Mouse (Mus musculus) bone marrow, adult 2 months (tissue): ENCODE data around the gene Iqck. TPM values are rescaled to one million over a fixed set of nuclear protein-coding genes. Genes with fewer than 3 reads are reported as not detected.
A peak's percentile ranks its signal among the peaks of the same experiment; 100 is the strongest.

ENCODE experiments used
- H3K27ac ChIP-seq: fragments of 200-500 bp; 2 replicates; pipeline ENCODE4 v1.5.1; 2012; ENCODE audit warnings: low read depth, mild to moderate bottlenecking, control low read depth, inconsistent platforms, low read length; ENCODE audit not compliant: control insufficient read depth, poor library complexity, insufficient read depth
- H3K4me1 ChIP-seq: fragments of 200-500 bp; 2 replicates; pipeline ENCODE4 v1.6.1; 2011; ENCODE audit warnings: low read length; ENCODE audit not compliant: control insufficient read depth, insufficient read depth
- H3K4me3 ChIP-seq: fragments of 200-500 bp; replicated peaks from 2 replicates; pipeline ENCODE3; 2011; ENCODE audit warnings: mild to moderate bottlenecking, low read depth, low read length, control low read depth; ENCODE audit not compliant: control insufficient read depth
- CTCF ChIP-seq: fragments of 200-500 bp; IDR thresholded peaks from 2 replicates; pipeline ENCODE4 v1.5.1; 2011; ENCODE audit warnings: low read length, control low read depth; ENCODE audit not compliant: control insufficient read depth, insufficient read depth
- POLR2A ChIP-seq: fragments of 200-500 bp; IDR thresholded peaks from 2 replicates; pipeline ENCODE4 v1.6.1; 2011; ENCODE audit warnings: low read depth, mild to moderate bottlenecking, control low read depth, low read length, borderline replicate concordance; ENCODE audit not compliant: control insufficient read depth
- WGBS: fragments of 180-500 bp; shearing (Covaris S2); methylation state at CpG from one replicate; pipeline ENCODE4 v1.1.7; 2018; 5-methylcytosine and 5-hydroxymethylcytosine counted together
- polyA plus RNA-seq: library from polyadenylated mRNA; stranded (reverse); fragments of >200 nt; gene quantifications from 2 replicates; pipeline ENCODE4 v1.2.4, GENCODE M21; 2011; ENCODE audit warnings: low replicate concordance; ENCODE audit not compliant: missing spikeins, insufficient read depth, insufficient read length

Iqck gene
- polyA plus RNA-seq, 1 experiment: not detected

DNA sequence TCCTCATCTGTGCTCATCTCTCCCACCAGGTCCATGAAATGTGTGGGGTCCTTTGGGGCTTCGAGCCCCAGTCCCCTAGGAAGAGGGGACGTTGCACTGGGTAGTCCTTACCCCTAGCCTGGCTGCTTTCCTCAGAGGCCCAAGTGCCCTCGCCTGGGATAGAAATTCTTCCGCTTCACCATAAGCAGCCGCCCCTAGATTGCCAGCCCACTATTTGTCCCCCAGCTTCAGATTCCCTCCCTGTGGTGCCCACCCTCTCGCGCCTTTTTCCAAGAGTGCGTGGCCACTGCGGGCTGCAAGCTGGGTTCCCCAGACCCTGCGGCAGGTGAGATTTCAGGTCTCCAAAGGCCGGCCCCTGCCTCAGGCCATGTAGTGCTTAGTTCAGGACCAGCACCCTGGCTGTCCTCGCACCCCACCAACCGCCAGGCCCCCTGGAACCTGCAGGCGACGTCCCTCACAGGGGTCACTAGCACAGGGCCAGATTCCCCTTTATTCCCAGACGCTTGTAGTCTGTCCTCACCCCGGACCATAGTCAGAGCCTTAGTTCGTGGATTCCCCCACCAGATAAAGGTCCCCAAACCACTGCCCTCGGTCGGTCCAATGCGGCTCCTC lies 138.8 kb downstream of the Iqck start:
- TF ChIP-seq POLR2A (no peak), CTCF (no peak)
- 2% methylated on average over 21 of the region's 21 CpGs for WGBS
- no peak overlapping the region for H3K27ac ChIP-seq
- no peak overlapping the region for H3K4me3 ChIP-seq
- no peaks in the 10 kb centered on the region for H3K4me1 ChIP-seq

DNA sequence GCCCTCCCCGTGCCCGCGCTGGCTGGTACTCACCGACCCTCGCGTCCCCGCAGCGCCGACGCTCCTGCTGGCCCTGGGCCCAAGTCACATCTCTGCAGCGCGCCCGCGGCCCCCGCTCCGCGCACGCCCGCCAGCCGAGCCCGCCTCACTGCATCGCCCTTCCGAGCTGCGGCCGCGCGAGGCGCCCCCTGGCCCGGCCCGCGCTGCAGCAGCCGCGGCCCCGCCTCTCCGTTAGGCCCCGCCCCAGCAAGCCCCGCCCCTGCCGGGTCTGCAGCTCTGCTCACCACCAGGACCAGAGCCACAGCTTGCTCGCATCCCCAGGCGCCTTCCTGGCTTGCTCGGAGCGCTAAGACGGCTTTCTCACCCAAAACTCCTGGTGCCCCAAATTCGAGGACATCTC lies 139.5 kb downstream of the Iqck start, which contains the start of gene Gprc5b:
Gprc5b (minus strand) TSS at position 205 of the 400 bp plus-strand sequence.
- no peak within 1 kb of the TSS for H3K4me3 ChIP-seq
- H3K27ac ChIP-seq: no peak within 1 kb of the TSS
- no peaks in the 10 kb centered on the region for H3K4me1 ChIP-seq
- TF ChIP-seq POLR2A: no peak
- no peak for TF ChIP-seq CTCF
- under 1% methylated on average over 44 of the region's 44 CpGs for WGBS

DNA sequence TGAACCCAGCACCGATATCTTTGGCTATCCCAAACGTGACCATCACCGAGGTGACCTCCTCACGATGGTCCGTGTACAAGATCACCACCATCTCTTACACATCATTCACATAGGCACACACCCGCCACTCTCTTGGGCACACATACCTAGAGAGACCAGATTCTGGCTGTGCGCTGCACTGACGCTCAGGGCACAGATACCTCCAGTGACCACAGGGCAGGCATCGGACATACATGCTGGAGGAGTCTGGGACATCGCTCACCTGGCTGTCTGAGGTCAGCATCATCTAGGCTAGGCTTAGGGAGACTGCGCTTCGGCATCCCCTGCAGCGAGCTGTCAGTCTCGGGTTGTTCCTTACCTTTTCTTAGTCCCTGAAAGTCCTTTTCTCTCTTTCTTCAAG lies 140.1 kb downstream of the Iqck start:
- H3K4me3 ChIP-seq: no peak overlapping the region

DNA sequence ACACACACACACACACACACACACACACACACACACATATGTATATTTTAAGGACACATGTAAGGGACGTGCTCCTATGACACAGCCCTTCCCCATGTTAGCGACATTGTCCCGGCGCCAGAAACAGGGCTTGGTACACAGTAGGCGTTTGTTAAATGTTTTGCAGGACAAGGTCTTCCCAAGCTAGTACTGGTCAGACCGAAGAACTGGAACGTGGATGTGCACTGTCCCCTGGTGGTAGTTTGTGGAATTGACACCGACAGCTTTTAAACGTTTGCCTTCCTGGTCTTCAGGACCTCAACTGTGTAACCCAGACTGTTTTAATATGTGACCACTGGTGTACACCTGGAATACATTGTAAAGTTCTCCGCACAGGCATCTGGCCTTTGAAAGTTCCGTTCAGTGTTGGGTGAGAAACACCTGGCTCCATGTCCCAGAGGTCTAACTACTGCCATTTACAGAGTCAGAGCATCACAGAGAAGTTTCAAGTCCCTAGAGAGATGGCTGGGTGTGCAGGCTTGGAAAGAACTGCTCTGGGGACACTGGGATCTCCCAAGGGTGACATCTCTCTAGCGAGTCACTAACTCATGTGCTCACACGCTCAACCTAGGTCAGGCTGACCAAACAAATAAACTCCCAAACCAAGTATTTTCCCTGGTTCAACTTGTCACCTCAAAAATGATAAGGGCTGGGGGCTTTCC lies 140.7 kb downstream of the Iqck start:
- 7% methylated on average over 13 of the region's 13 CpGs for WGBS
- Histone ChIP-seq H3K4me1 (no peaks in the 10 kb centered on the region), H3K27ac (no peak overlapping the region), H3K4me3 (no peak overlapping the region)
- TF ChIP-seq CTCF: peak; percentile 91
- TF ChIP-seq POLR2A: no peak

More for the DNA sequence above, 140.1 kb downstream of the Iqck start:
- H3K27ac ChIP-seq: no peak overlapping the region
- 19% methylated on average over 14 of the region's 14 CpGs for WGBS
- TF ChIP-seq POLR2A (no peak), CTCF (no peak)
- H3K4me1 ChIP-seq: no peaks in the 10 kb centered on the region

DNA sequence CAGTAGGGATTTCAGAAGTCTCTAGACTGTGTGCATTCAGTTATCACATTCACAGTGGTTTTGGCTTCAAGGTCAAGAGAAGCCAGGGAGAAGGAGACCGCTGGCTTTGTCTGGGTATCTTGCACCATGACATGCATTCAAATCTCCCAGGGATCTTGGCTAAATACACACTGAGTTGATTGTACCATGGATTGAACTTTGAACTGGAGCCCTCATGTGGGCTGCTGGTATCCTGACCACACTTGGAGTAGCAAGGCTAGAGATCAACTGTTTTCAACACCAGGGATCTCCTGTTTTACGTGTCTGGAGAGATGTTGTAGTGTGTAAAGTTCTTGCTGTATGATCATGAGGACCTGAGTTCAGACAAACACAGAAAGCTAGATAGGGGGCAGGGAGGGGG lies 144.3 kb downstream of the Iqck start:
- WGBS: 72% methylated on average over 2 of the region's 2 CpGs
- Histone ChIP-seq H3K4me1 (no peaks in the 10 kb centered on the region), H3K4me3 (no peak overlapping the region), H3K27ac (no peak overlapping the region)
- TF ChIP-seq POLR2A (no peak), CTCF (no peak)

DNA sequence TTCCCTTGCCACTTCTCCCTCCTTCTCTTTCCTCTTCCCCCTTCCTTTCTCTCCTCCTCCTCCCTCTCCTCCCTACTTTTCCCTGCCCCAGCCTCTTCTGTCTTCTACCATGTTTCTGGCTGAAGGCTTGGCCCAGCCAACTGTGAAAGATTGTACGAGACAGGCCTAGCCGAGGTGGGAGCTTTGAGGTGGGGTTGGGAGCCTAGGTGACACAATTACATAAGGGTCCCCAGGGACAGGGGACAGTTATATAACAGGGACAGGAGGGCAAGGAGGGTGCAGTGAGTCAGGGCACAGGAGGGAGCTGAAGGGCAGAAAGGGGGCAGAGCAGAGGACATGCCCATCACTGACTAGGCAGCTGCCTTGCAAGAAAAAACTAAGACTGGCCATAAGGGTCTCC lies 146.4 kb downstream of the Iqck start:
- no peak overlapping the region for H3K27ac ChIP-seq
- H3K4me1 ChIP-seq: no peaks in the 10 kb centered on the region
- no peak overlapping the region for H3K4me3 ChIP-seq
- TF ChIP-seq POLR2A: no peak
- TF ChIP-seq CTCF: no peak
- WGBS: 60% methylated on average over 2 of the region's 2 CpGs

DNA sequence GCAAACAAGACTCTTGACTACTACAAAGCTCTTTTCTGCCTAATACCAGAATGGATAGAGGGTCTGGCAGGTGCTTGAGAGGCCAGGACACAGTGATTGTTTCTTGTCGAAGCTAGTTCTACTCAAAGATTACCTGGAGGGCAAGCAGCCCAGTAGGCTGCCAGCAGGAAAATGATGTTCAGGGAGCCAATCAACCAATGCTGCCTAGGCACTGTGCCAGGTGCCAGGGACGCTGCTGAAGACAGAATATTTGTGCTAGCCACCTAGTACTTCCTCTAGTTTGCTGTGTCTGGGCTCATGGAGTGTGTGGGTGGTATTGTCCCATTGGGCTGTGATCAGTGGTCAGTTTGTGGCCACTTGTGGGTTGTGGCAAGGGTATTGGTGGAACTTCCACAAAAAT lies 146.9 kb downstream of the Iqck start:
- no peak for TF ChIP-seq POLR2A
- TF ChIP-seq CTCF: no peak
- Histone ChIP-seq H3K4me1 (no peaks in the 10 kb centered on the region), H3K27ac (no peak overlapping the region), H3K4me3 (no peak overlapping the region)
- 22% methylated on average over 2 of the region's 2 CpGs for WGBS

DNA sequence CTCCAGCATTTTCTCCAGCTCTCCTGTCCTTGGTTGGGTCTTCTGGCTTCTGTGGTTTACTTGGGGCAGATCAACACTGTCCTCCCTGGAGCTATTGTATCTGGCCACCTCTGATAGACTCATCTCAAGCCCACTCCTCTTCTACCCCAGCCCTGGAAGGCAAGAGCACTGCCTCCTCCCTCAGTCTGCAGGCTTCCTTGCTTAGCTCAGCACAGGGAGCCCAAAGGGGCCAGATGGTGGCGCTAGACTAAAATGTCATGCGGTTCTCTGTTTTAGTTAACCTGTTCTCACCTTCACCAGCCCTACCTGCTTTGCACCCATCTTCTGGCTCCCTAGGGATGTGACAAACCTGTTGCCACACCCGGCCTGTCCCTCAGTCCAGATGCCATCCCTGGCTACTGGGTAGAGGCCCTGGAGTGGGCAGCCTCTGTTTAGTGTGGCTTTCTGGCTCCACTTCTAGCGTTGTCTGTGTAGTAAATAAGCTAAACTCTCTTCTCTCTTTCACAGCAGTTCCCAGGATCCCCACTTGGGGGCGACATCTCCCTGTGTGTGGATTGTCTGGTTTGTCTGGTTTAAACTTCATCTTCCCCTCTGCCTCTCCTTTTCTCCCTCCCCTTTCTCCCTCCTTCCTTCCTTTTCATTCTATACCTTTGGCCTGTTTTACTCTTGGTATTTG lies 155.4 kb downstream of the Iqck start:
- Histone ChIP-seq H3K4me3 (no peak overlapping the region), H3K4me1 (no peaks in the 10 kb centered on the region), H3K27ac (no peak overlapping the region)
- no peak for TF ChIP-seq POLR2A
- TF ChIP-seq CTCF: peak; percentile 54
- WGBS: 16% methylated on average over 5 of the region's 5 CpGs
